Mouse (Mus musculus) megakaryocyte progenitor cell, adult 5-6 weeks (primary cell): Measurements from ENCODE around the gene Mcemp1. TPM values are rescaled to one million over a fixed set of nuclear protein-coding genes. Genes with fewer than 3 reads are reported as not detected.

ENCODE experiments used
- ATAC-seq: replicated peaks from 2 replicates; pipeline ENCODE4 v1.8.0; 2016; ENCODE audit warnings: mild to moderate bottlenecking, moderate TSS enrichment, inconsistent platforms; ENCODE audit not compliant: poor library complexity
- total RNA-seq, 2 experiments: library from RNA; stranded (forward) in 1 of 2; stranded (reverse) in 1 of 2; fragments of 157-497, 149-512 nt in 1 of 2; fragments of 200-1000 nt in 1 of 2; gene quantifications; 2 replicates each; pipeline versions ENCODE4 v1.2.3 to v1.2.4; 2015 to 2017

The Mcemp1 gene
- total RNA-seq, 2 experiments from 2014 or later: 16.0 to 21.5 TPM

- peak; percentile 51 for ATAC-seq
These were observed 4.8 kb downstream of the Mcemp1 start for GRCm38 (mm10) chr8:3670388-3670787.

GRCm38 (mm10) chr8:3671980-3672491 is 6.5 kb downstream of the Mcemp1 start, which contains the start of gene Fcor:
Gene Fcor (minus strand): TSS chr8:3672362.
- peak; percentile 65 for ATAC-seq

GRCm38 (mm10) chr8:3674671-3675070 is 9.1 kb downstream of the Mcemp1 start:
- ATAC-seq: no peak

GRCm38 (mm10) chr8:3676131-3676992 is 10.8 kb downstream of the Mcemp1 start, which contains the start of gene Trappc5:
Gene Trappc5 (plus strand): TSS chr8:3676299.
- peak; percentile 77 for ATAC-seq

- ATAC-seq: peak; percentile 33
These were observed 11.5 kb downstream of the Mcemp1 start for GRCm38 (mm10) chr8:3676993-3677579.

- no peak for ATAC-seq
These were observed 13.3 kb downstream of the Mcemp1 start for GRCm38 (mm10) chr8:3678831-3679230.

- no peak for ATAC-seq
These were observed 13.7 kb downstream of the Mcemp1 start for GRCm38 (mm10) chr8:3679236-3679635.

- no peak for ATAC-seq
These were observed 14.1 kb downstream of the Mcemp1 start for GRCm38 (mm10) chr8:3679656-3680055.

GRCm38 (mm10) chr8:3682435-3682834 is 16.9 kb downstream of the Mcemp1 start:
- ATAC-seq: no peak

- peak; percentile 36; the same call in 1 of the 2 replicates for ATAC-seq
These were observed 18.0 kb downstream of the Mcemp1 start for GRCm38 (mm10) chr8:3683408-3684176.

GRCm38 (mm10) chr8:3684530-3684929 is 19.0 kb downstream of the Mcemp1 start:
- no peak for ATAC-seq

- no peak for ATAC-seq
These were observed 19.9 kb downstream of the Mcemp1 start for GRCm38 (mm10) chr8:3685422-3685821.

- ATAC-seq: peak; percentile 51
These were observed 22.0 kb downstream of the Mcemp1 start for GRCm38 (mm10) chr8:3687537-3687936.

- ATAC-seq: no peak
These were observed 25.2 kb downstream of the Mcemp1 start for GRCm38 (mm10) chr8:3690774-3691173.

GRCm38 (mm10) chr8:3694121-3694520 is 28.6 kb downstream of the Mcemp1 start, which contains the start of gene Fcer2a:
Gene Fcer2a (minus strand): TSS chr8:3694175.
- no peak for ATAC-seq

- peak; percentile 86 for ATAC-seq
These were observed 35.9 kb downstream of the Mcemp1 start for GRCm38 (mm10) chr8:3701491-3701890.

- ATAC-seq: peak; percentile 61
These were observed 40.2 kb downstream of the Mcemp1 start for GRCm38 (mm10) chr8:3705711-3706110.

GRCm38 (mm10) chr8:3707611-3708010 is 42.1 kb downstream of the Mcemp1 start:
- no peak for ATAC-seq

- peak; percentile 12; the same call in 1 of the 2 replicates for ATAC-seq
These were observed 44.8 kb downstream of the Mcemp1 start for GRCm38 (mm10) chr8:3710312-3710711.

GRCm38 (mm10) chr8:3711646-3712045 is 46.1 kb downstream of the Mcemp1 start:
- peak; percentile 88 for ATAC-seq
